Mouse (Mus musculus) testis, adult 2 months (tissue): Measurements from ENCODE around the gene Mfsd4a.

ENCODE experiments used
- CTCF ChIP-seq: fragments of 200-500 bp; IDR thresholded peaks from 2 replicates; pipeline ENCODE4 v1.5.1; 2012; ENCODE audit warnings: low read depth, mild to moderate bottlenecking, inconsistent platforms, low read length, moderate library complexity; ENCODE audit not compliant: control insufficient read depth, insufficient read depth, insufficient replicate concordance
- POLR2A ChIP-seq: fragments of 200-500 bp; IDR thresholded peaks from 2 replicates; pipeline ENCODE4 v1.6.1; 2012; ENCODE audit warnings: low read depth, mild to moderate bottlenecking, inconsistent platforms, low read length, moderate library complexity; ENCODE audit not compliant: control insufficient read depth

GRCm38 (mm10) chr1:132090266-132090665 lies 22.4 kb upstream of the Mfsd4a start:
- TF ChIP-seq POLR2A (no peak), CTCF (no peak)
